Mouse (Mus musculus) liver, adult 10 weeks (tissue): ENCODE data around the gene Scgb2b20. TPM values are rescaled to one million over a fixed set of nuclear protein-coding genes. Genes with fewer than 3 reads are reported as not detected.

ENCODE experiments used
- polyA plus RNA-seq: library from polyadenylated mRNA; stranded (reverse); fragments of 350-450 nt; fragmentation: Illumina TruSeq; extraction: RNeasy Lipid Tissue Mini Kit (QIAGEN cat#74804); gene quantifications from one replicate; pipeline ENCODE4 v1.2.3, GENCODE M21; 2014; ENCODE audit warnings: low read depth, low replicate concordance

Scgb2b20 gene
- not detected for polyA plus RNA-seq

GRCm38 (mm10) chr7:33366222-33366621 is at the start of gene Scgb2b20:
Gene Scgb2b20, minus strand, starts transcription at chr7:33366322.

GRCm38 (mm10) chr7:33372934-33373333 is 6.8 kb upstream of the Scgb2b20 start, which contains the start of gene Scgb1b20:
Gene Scgb1b20, plus strand, starts transcription at chr7:33373234.

Other genes with a start within 250 kb of the Scgb2b20 start
- gene Scgb2b18, start 192.5 kb downstream of the Scgb2b20 start, polyA plus RNA-seq: not detected
- not detected for gene Scgb1b18, start 180.8 kb downstream of the Scgb2b20 start, polyA plus RNA-seq
- not detected for gene Scgb2b19, start 86.0 kb downstream of the Scgb2b20 start, polyA plus RNA-seq
- gene Scgb1b19, start 79.0 kb downstream of the Scgb2b20 start, polyA plus RNA-seq: not detected
- gene Scgb1b20, start 6.9 kb upstream of the Scgb2b20 start, polyA plus RNA-seq: not detected
- not detected for gene Scgb2b21, start 154.1 kb upstream of the Scgb2b20 start, polyA plus RNA-seq